Mouse (Mus musculus): ENCODE data around the gene Pea15a. TPM values are rescaled to one million over a fixed set of nuclear protein-coding genes. Genes with fewer than 3 reads are reported as not detected.

Gene Pea15a
- polyA plus RNA-seq, 1 experiment from 2014 or later = 363 TPM

DNA sequence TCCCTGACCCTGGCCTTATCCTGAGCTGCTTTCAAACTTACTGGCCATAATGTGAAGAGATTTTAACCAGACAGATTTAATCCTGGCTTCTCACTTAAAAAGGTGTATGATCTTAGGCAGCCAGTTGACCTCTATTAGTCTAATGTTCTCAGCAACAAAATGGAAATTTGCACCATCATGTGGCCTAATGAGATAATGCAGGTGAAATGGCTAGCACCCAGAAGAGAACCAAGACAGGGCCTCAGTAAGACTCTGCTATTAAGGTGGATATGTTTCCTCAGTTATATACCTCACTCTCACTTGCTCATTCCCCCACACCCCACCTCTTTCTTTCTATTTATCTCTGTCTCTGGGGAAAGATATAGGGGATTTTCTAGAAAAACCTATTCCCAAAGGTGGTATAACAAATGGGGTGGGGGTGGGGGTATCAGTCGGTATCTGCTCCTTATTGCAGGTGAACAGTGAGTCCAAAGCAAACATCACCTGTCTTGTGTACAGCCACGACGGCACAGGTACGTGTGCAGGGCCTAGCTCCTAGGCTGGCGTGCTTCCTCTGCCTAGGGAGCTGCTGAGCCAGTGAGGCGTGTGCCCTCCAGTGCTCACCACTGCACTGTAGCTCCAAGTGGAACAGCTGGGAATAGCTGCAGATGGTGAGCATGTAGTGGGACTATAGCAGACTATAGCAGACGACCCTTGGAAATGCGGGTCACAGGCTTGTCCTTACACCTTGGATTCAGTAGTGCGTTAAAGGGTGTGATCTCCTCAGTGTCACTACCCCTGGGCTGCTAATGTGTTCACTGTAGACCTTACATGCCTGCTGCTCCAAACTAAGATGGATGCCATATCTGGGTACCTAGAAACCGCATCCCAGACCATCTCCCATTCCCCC lies 20.0 kb downstream of the Pea15a start:
- Histone ChIP-seq H3K27me3 (ENCODE audit: control insufficient read depth, insufficient read depth, low read length) (no peaks in the 10 kb centered on the region), H3K4me3 (replicated peaks; ENCODE audit: low read length) (no peak overlapping the region), H3K36me3 (replicated peaks; ENCODE audit: control insufficient read depth, insufficient read depth) (peaks cover 76% of the 10 kb centered on the region), H3K9ac (no peak overlapping the region), H3K9me3 (ENCODE audit: control insufficient read depth, low read length) (no peaks in the 10 kb centered on the region), H3K4me2 (replicated peaks) (no peak overlapping the region), H3K4me1 (replicated peaks; ENCODE audit: control insufficient read depth, insufficient read depth, low read length) (no peaks in the 10 kb centered on the region), H3K27ac (no peak overlapping the region)
- no peak for DNase-seq (ENCODE audit: low spot score)
- 95% methylated on average over 10 of the region's 10 CpGs for WGBS
- ATAC-seq (ENCODE audit: low FRiP score) = no peak

DNA sequence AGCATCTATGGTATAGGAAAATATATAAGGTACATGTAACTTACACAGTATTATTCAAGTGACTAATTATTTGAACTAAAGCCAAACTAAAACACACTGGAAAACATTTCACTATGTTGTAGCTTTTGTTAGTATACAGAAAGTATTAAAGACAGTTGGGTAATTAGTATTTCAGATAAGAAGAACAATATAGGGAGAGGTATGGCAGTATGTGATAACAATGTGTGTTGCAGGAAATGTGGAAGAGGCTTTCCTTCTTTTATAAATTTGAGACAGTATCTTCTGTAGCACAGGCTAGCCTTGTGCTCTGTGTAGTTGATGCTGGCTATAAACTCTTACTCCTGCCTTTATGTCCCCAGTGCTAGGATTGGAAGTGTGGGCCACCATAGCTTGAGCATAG lies 22.7 kb downstream of the Pea15a start:
- H3K36me3 ChIP-seq (replicated peaks; ENCODE audit: control insufficient read depth, insufficient read depth) = peaks cover 72% of the 10 kb centered on the region
- DNase-seq (ENCODE audit: low spot score) = no peak

DNA sequence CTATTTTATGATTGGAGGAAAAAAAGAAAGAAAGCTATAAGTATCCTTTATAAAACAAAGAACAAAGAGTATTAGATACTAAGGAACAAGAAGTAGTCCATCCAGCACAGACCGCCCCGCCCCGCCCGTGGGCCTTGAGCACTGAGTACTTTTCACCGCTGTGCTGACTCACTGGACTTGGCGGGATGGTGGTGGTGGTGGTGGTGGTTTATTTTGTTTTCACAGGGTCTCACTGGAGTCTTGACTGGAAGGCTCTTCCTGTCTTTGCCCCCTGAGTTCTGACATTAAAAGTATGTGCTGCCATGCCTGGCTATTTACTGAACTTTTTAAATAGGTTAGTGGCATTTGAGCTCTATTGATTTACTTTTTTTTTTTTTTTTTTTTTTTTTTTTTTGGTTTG lies 23.5 kb downstream of the Pea15a start:
- Histone ChIP-seq H3K9ac (no peak overlapping the region), H3K9me3 (ENCODE audit: control insufficient read depth, low read length) (no peaks in the 10 kb centered on the region), H3K36me3 (replicated peaks; ENCODE audit: control insufficient read depth, insufficient read depth) (peaks cover 70% of the 10 kb centered on the region), H3K27ac (no peak overlapping the region), H3K4me3 (replicated peaks; ENCODE audit: low read length) (no peak overlapping the region), H3K27me3 (ENCODE audit: control insufficient read depth, insufficient read depth, low read length) (no peaks in the 10 kb centered on the region), H3K4me1 (replicated peaks; ENCODE audit: control insufficient read depth, insufficient read depth, low read length) (no peaks in the 10 kb centered on the region), H3K4me2 (replicated peaks) (no peak overlapping the region)
- ATAC-seq (ENCODE audit: low FRiP score) = no peak
- 97% methylated on average over 6 of the region's 6 CpGs for WGBS
- DNase-seq (ENCODE audit: low spot score) = no peak

More for the DNA sequence above, 22.7 kb downstream of the Pea15a start:
- Histone ChIP-seq H3K4me3 (replicated peaks; ENCODE audit: low read length) (no peak overlapping the region), H3K9me3 (ENCODE audit: control insufficient read depth, low read length) (no peaks in the 10 kb centered on the region), H3K4me2 (replicated peaks) (no peak overlapping the region), H3K27me3 (ENCODE audit: control insufficient read depth, insufficient read depth, low read length) (no peaks in the 10 kb centered on the region), H3K4me1 (replicated peaks; ENCODE audit: control insufficient read depth, insufficient read depth, low read length) (no peaks in the 10 kb centered on the region), H3K27ac (no peak overlapping the region), H3K9ac (no peak overlapping the region)
- no peak for ATAC-seq (ENCODE audit: low FRiP score)

DNA sequence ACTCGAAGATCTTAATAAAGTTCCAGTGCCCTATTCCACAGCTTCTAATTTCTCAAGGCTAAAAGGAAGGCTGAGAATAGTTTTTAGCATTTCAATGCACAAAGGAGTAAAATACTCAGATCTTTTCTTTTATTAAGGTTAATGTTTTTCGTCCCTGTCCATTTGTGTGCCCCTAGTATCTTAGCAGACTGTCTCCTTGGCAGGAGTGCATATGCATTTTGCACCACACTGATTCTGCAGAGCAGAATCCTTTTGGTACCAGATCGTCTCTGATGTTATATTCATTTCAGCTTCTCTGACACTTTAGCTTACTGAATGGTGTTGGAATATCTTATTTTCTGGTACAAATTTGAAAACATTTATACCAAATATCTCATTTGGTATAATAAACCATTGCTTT lies 24.8 kb downstream of the Pea15a start:
- Histone ChIP-seq H3K36me3 (replicated peaks; ENCODE audit: control insufficient read depth, insufficient read depth) (peaks cover 70% of the 10 kb centered on the region), H3K27ac (no peak overlapping the region), H3K4me3 (replicated peaks; ENCODE audit: low read length) (no peak overlapping the region), H3K4me1 (replicated peaks; ENCODE audit: control insufficient read depth, insufficient read depth, low read length) (no peaks in the 10 kb centered on the region), H3K4me2 (replicated peaks) (no peak overlapping the region), H3K27me3 (ENCODE audit: control insufficient read depth, insufficient read depth, low read length) (no peaks in the 10 kb centered on the region), H3K9me3 (ENCODE audit: control insufficient read depth, low read length) (no peaks in the 10 kb centered on the region), H3K9ac (no peak overlapping the region)
- DNase-seq (ENCODE audit: low spot score) = no peak
- no peak for ATAC-seq (ENCODE audit: low FRiP score)
- WGBS = 91% methylated on average over 3 of the region's 3 CpGs

DNA sequence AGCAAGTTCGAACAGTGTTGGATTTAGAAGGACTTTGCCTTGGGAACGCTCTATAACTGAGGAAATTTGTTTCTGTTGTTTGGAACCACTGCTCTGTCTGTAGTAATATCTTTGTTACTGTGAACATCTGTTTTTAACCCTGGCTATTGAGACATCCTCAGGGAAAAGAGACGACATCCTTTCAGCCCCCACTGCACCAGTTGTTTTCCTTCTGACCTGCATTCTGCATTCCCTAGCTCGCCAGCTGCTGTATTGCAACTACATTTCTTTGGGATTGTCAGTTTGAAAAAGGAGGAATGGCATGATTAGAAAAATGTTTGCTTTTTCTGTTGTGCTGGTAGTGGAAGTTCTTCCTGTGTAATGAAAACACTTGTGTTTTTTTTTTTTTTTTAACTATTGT lies 25.7 kb downstream of the Pea15a start:
- Histone ChIP-seq H3K4me2 (replicated peaks) (no peak overlapping the region), H3K27me3 (ENCODE audit: control insufficient read depth, insufficient read depth, low read length) (no peaks in the 10 kb centered on the region), H3K9ac (no peak overlapping the region), H3K36me3 (replicated peaks; ENCODE audit: control insufficient read depth, insufficient read depth) (peaks cover 69% of the 10 kb centered on the region), H3K4me1 (replicated peaks; ENCODE audit: control insufficient read depth, insufficient read depth, low read length) (no peaks in the 10 kb centered on the region), H3K4me3 (replicated peaks; ENCODE audit: low read length) (no peak overlapping the region), H3K9me3 (ENCODE audit: control insufficient read depth, low read length) (no peaks in the 10 kb centered on the region), H3K27ac (no peak overlapping the region)
- no peak for ATAC-seq (ENCODE audit: low FRiP score)
- DNase-seq (ENCODE audit: low spot score) = no peak
- WGBS = 62% methylated on average over 4 of the region's 4 CpGs

DNA sequence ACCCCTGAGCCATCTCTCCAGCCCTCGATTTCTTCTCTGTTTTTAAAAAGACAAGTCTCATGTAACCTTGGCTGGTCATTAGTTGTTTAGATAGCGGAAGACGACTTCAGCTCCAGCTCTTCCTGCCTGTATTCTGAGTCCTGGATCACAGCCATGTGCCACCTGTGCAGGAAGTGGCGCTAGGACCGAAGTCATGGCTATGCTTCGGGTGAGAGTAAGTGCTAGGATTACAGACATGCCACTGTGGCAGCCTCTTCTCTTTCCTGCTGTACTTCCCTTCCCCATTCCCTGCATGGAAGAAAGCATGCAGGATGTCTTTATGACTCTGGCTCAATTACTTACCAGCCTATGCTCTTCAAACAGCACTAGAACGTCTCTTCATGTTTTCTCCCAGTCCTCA lies 27.5 kb downstream of the Pea15a start:
- no peak overlapping the region for H3K4me3 ChIP-seq (replicated peaks; ENCODE audit: low read length)
- no peak overlapping the region for H3K27ac ChIP-seq
- H3K4me2 ChIP-seq (replicated peaks) = no peak overlapping the region
- 85% methylated on average over 7 of the region's 7 CpGs for WGBS
- no peak overlapping the region for H3K9ac ChIP-seq
- no peaks in the 10 kb centered on the region for H3K4me1 ChIP-seq (replicated peaks; ENCODE audit: control insufficient read depth, insufficient read depth, low read length)
- H3K27me3 ChIP-seq (ENCODE audit: control insufficient read depth, insufficient read depth, low read length) = no peaks in the 10 kb centered on the region
- DNase-seq (ENCODE audit: low spot score) (no peak), ATAC-seq (ENCODE audit: low FRiP score) (no peak)
- no peaks in the 10 kb centered on the region for H3K9me3 ChIP-seq (ENCODE audit: control insufficient read depth, low read length)
- peaks cover 77% of the 10 kb centered on the region for H3K36me3 ChIP-seq (replicated peaks; ENCODE audit: control insufficient read depth, insufficient read depth)

DNA sequence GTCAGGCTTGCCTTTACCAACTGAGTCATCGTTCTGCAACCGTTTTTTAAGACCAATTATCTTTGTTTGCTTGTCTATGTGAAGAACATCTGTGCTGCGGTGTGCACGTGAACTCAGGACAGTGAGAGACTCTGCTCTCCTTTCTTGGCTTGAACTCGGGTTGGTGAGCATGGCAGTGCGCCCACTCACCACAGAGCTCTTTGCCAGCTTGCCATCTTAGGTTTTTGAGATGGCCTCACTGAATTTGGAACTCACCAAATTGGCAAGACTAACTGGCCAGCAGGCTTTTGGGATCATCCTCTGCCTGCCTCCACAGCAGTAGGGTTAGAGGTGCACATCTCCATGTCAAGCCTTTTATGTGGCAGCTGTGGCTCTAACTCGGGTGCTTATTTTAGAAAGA lies 28.8 kb downstream of the Pea15a start:
- no peaks in the 10 kb centered on the region for H3K27me3 ChIP-seq (ENCODE audit: control insufficient read depth, insufficient read depth, low read length)
- WGBS = 81% methylated on average over 7 of the region's 7 CpGs
- no peak overlapping the region for H3K4me2 ChIP-seq (replicated peaks)
- no peak overlapping the region for H3K9ac ChIP-seq
- H3K27ac ChIP-seq = no peak overlapping the region
- peaks cover 86% of the 10 kb centered on the region for H3K36me3 ChIP-seq (replicated peaks; ENCODE audit: control insufficient read depth, insufficient read depth)
- ATAC-seq (ENCODE audit: low FRiP score) (no peak), DNase-seq (ENCODE audit: low spot score) (no peak)
- H3K4me1 ChIP-seq (replicated peaks; ENCODE audit: control insufficient read depth, insufficient read depth, low read length) = no peaks in the 10 kb centered on the region
- no peaks in the 10 kb centered on the region for H3K9me3 ChIP-seq (ENCODE audit: control insufficient read depth, low read length)
- H3K4me3 ChIP-seq (replicated peaks; ENCODE audit: low read length) = no peak overlapping the region

DNA sequence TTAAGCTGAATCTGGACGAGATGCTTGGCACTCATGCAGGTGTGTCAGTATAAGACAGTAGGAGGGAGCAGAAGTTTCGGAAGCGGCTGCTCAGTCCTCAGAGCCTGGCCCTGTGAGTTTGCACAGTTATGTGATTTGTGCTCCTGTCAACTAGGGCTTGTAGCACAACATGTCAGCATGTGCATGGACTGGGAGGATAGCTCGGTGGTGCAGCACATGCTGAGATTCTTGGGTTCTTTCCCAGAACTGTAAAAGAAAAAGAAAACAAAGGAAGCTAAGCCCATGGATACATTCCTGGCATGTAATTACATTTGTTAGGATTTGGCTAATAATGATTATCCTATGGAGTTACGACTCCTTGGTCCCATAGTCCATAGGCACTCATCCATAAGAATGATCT lies 33.4 kb downstream of the Pea15a start:
- DNase-seq (ENCODE audit: low spot score) (no peak), ATAC-seq (ENCODE audit: low FRiP score) (peak; percentile 27; the same call in 1 of the 2 replicates)
- H3K4me1 ChIP-seq (replicated peaks; ENCODE audit: control insufficient read depth, insufficient read depth, low read length) = no peaks in the 10 kb centered on the region
- no peaks in the 10 kb centered on the region for H3K27me3 ChIP-seq (ENCODE audit: control insufficient read depth, insufficient read depth, low read length)
- WGBS = 67% methylated on average over 5 of the region's 5 CpGs
- no peak overlapping the region for H3K9ac ChIP-seq
- H3K4me3 ChIP-seq (replicated peaks; ENCODE audit: low read length) = no peak overlapping the region
- no peak overlapping the region for H3K4me2 ChIP-seq (replicated peaks)
- H3K9me3 ChIP-seq (ENCODE audit: control insufficient read depth, low read length) = no peaks in the 10 kb centered on the region
- peaks cover 94% of the 10 kb centered on the region for H3K36me3 ChIP-seq (replicated peaks; ENCODE audit: control insufficient read depth, insufficient read depth)
- H3K27ac ChIP-seq = no peak overlapping the region

DNA sequence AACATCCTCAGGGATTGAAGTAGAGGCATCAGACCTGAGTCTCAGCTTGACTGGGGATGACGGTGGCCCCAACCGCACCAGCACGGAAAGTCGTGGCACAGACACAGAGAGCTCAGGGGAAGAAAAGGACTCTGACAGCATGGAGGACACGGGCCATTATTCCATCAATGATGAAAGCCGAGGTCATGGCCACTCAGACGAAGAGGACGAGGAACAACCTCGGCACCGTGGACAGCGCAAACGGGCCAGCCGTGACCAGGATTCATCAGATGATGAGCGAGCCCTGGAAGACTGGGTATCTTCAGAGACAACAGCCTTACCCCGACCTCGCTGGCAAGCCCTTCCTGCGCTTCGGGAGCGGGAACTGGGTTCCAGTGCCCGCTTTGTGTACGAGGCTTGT lies 34.2 kb downstream of the Pea15a start:
- Histone ChIP-seq H3K9me3 (ENCODE audit: control insufficient read depth, low read length) (no peaks in the 10 kb centered on the region), H3K4me1 (replicated peaks; ENCODE audit: control insufficient read depth, insufficient read depth, low read length) (no peaks in the 10 kb centered on the region), H3K27ac (no peak overlapping the region), H3K4me2 (replicated peaks) (no peak overlapping the region), H3K27me3 (ENCODE audit: control insufficient read depth, insufficient read depth, low read length) (no peaks in the 10 kb centered on the region), H3K4me3 (replicated peaks; ENCODE audit: low read length) (no peak overlapping the region), H3K9ac (no peak overlapping the region), H3K36me3 (replicated peaks; ENCODE audit: control insufficient read depth, insufficient read depth) (peaks cover 94% of the 10 kb centered on the region)
- WGBS = 88% methylated on average over 21 of the region's 21 CpGs
- DNase-seq (ENCODE audit: low spot score) (no peak), ATAC-seq (ENCODE audit: low FRiP score) (no peak)

DNA sequence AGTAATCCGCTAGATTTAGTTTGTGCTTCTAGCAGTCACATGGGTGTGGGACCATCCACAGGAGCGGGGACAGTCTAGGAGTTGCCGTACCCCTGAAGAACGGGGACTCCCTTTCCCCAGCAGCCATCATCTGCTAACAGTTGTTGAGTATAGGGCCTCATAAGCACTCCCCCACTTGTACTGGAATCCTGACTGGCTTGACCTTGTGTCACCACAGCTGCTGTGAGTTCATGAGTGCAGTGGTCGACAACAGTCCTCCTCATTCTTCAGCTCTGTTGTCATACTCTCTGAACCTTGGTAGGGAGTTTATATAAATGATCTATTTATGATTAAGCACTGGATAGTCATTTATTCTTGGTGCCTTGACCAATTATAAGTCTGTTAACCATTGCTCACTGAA lies 36.8 kb downstream of the Pea15a start:
- Histone ChIP-seq H3K9me3 (ENCODE audit: control insufficient read depth, low read length) (no peaks in the 10 kb centered on the region), H3K9ac (no peak overlapping the region), H3K4me2 (replicated peaks) (no peak overlapping the region), H3K4me3 (replicated peaks; ENCODE audit: low read length) (no peak overlapping the region), H3K27ac (no peak overlapping the region), H3K27me3 (ENCODE audit: control insufficient read depth, insufficient read depth, low read length) (no peaks in the 10 kb centered on the region), H3K36me3 (replicated peaks; ENCODE audit: control insufficient read depth, insufficient read depth) (peaks cover 94% of the 10 kb centered on the region), H3K4me1 (replicated peaks; ENCODE audit: control insufficient read depth, insufficient read depth, low read length) (no peaks in the 10 kb centered on the region)
- no peak for ATAC-seq (ENCODE audit: low FRiP score)
- no peak for DNase-seq (ENCODE audit: low spot score)
- WGBS = 96% methylated on average over 5 of the region's 5 CpGs
